Mouse (Mus musculus) embryonic facial prominence, embryonic 10.5 days (tissue): Measurements from ENCODE around the gene Zfp770. TPM values are rescaled to one million over a fixed set of nuclear protein-coding genes. Genes with fewer than 3 reads are reported as not detected.
"Not testable (repeated sequence)": the region's sequence is repeated elsewhere in the genome, so short reads cannot be mapped to it uniquely, and the experiment has no call there.

Experiments
- DNase-seq: peaks from one replicate; pipeline ENCODE4 v3.0.0-alpha.2; 2017; ENCODE audit warnings: low spot score
- H3K27ac ChIP-seq: fragments of 300-500 bp; sonication (generic); replicated peaks from 2 replicates; pipeline ENCODE4 v1.5.1; 2016; ENCODE audit warnings: mild to moderate bottlenecking
- H3K27me3 ChIP-seq: fragments of 300-500 bp; sonication (generic); replicated peaks from 2 replicates; pipeline ENCODE4 v1.6.1; 2016; ENCODE audit warnings: low read depth, mild to moderate bottlenecking; ENCODE audit not compliant: poor library complexity, severe bottlenecking
- H3K36me3 ChIP-seq: fragments of 300-500 bp; sonication (generic); replicated peaks from 2 replicates; pipeline ENCODE4 v1.6.1; 2016; ENCODE audit warnings: mild to moderate bottlenecking, moderate library complexity
- H3K4me1 ChIP-seq: fragments of 300-500 bp; sonication (generic); 2 replicates; pipeline ENCODE4 v1.6.1; 2016
- H3K4me3 ChIP-seq: fragments of 300-500 bp; sonication (generic); 2 replicates; pipeline ENCODE4 v1.5.1; 2016; ENCODE audit warnings: mild to moderate bottlenecking, moderate library complexity
- H3K9me3 ChIP-seq: fragments of 300-500 bp; sonication (generic); 2 replicates; pipeline ENCODE4 v1.6.1; 2016; ENCODE audit warnings: mild to moderate bottlenecking
- WGBS: fragments of 180-500 bp; shearing (Covaris S2); methylation state at CpG from one replicate; pipeline ENCODE4 v1.1.7; 2016; 5-methylcytosine and 5-hydroxymethylcytosine counted together
- polyA plus RNA-seq: library from polyadenylated mRNA; unstranded; fragments of >200 nt; fragmentation: Nextera tagmentation; extraction: Ambion mirVana; gene quantifications from 2 replicates; pipeline ENCODE4 v1.2.1, GENCODE M21; 2016

The Zfp770 gene
- 3.6 and 3.8 TPM in 2 replicates for polyA plus RNA-seq

DNA sequence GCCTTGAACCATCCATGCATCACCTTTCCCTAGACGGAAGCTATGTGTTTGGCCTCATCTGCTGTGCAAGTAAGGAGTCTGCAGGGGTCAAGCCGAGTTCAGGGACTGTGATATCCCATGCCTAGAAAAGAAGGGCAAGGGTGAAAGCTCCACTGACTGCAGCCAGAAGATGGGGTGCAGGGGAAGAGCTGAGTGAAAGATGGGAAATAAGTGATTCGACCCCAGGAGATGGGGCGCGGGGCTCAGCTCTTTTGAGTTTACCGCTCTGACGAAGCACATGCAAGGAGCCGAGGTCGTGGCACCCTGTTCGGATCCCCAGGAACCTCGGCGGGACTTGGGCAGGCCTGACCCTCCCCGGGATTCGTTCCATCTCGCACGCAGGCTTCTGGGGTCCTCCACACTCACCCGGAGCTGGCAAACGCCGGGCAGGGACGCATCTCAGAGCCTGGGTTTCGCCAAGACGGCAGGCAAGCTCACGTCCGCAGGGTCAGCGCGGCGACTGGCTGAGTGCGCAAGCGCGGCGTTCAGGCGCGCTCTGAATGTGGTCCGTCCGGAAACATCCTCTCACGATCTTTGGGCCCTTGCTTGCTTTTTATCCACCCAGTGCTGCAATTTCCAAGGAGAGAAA, at the start of gene Zfp770:
Gene Zfp770 (minus strand): TSS at position 538 of the 628 bp plus-strand sequence.
- Histone ChIP-seq H3K4me3 (peak within 1 kb of the TSS; percentile 88), H3K27me3 (no peaks in the 10 kb centered on the region), H3K36me3 (peaks cover 13% of the 10 kb centered on the region), H3K9me3 (no peaks in the 10 kb centered on the region), H3K27ac (peak within 1 kb of the TSS; percentile 96), H3K4me1 (peaks cover 13% of the 10 kb centered on the region)
- peak; percentile 87 for DNase-seq
- under 1% methylated on average over 36 of the region's 36 CpGs for WGBS

- Histone ChIP-seq H3K27ac (no peak overlapping the region), H3K36me3 (no peaks in the 10 kb centered on the region), H3K4me3 (no peak overlapping the region), H3K9me3 (no peaks in the 10 kb centered on the region), H3K4me1 (no peaks in the 10 kb centered on the region), H3K27me3 (no peaks in the 10 kb centered on the region)
- 77% methylated on average over 6 of the region's 6 CpGs for WGBS
- no peak for DNase-seq
Observed at GRCm38 (mm10) chr2:114249440-114249839, 48.2 kb upstream of the Zfp770 start.

GRCm38 (mm10) chr2:114237639-114238038, 36.4 kb upstream of the Zfp770 start:
- Histone ChIP-seq H3K27me3 (no peaks in the 10 kb centered on the region), H3K9me3 (no peaks in the 10 kb centered on the region), H3K27ac (no peak overlapping the region), H3K36me3 (no peaks in the 10 kb centered on the region), H3K4me1 (no peaks in the 10 kb centered on the region), H3K4me3 (no peak overlapping the region)
- peak; percentile 8 for DNase-seq
- WGBS = 13% methylated on average over 4 of the region's 4 CpGs

GRCm38 (mm10) chr2:114236566-114236965, 35.3 kb upstream of the Zfp770 start:
- no peak overlapping the region for H3K4me3 ChIP-seq
- H3K4me1 ChIP-seq = no peaks in the 10 kb centered on the region
- 85% methylated on average over 1 of the region's 1 CpGs for WGBS
- DNase-seq = no peak
- H3K27me3 ChIP-seq = no peaks in the 10 kb centered on the region
- no peaks in the 10 kb centered on the region for H3K36me3 ChIP-seq
- no peak overlapping the region for H3K27ac ChIP-seq
- H3K9me3 ChIP-seq = no peaks in the 10 kb centered on the region

DNA sequence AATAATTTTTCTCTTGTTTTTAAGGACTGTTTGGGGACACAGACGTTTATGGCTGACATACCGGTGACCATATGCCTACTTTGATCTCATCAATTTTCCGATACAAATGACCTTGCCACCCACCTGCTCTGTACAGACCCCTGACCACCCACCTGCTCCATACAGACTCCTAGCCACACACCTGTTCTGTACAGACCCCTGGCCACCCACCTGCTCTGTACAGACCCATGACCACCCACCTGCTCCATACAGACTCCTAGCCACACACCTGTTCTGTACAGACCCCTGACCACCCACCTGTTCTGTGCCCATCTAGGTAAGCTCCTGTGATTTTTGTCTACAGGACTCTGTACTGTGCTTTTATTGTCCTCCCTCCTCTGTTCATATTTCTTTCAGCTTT, 34.3 kb upstream of the Zfp770 start:
- Histone ChIP-seq H3K36me3 (no peaks in the 10 kb centered on the region), H3K27me3 (no peaks in the 10 kb centered on the region), H3K9me3 (no peaks in the 10 kb centered on the region), H3K4me3 (no peak overlapping the region), H3K4me1 (no peaks in the 10 kb centered on the region), H3K27ac (no peak overlapping the region)
- 89% methylated on average over 3 of the region's 3 CpGs for WGBS
- DNase-seq = no peak

DNA sequence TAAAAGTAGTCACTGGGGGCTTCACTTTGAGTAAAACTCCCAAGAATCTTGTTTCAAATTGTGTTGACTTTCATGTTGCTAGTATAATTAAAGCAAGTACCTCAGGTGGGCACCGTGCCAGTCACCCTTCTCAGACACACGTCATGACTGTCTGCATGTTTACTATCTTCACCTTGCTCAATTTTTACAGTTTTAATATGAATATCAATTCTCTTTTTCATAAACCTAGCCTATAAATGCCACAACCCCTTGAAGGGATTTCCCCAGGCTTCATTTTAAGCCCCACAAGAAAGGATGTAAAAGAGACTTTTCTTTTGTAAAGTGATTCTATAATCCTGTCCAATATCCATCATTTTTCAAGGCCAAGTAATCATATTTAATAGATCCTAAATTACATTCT, 30.0 kb upstream of the Zfp770 start:
- Histone ChIP-seq H3K27me3 (no peaks in the 10 kb centered on the region), H3K36me3 (no peaks in the 10 kb centered on the region), H3K9me3 (no peaks in the 10 kb centered on the region), H3K27ac (no peak overlapping the region), H3K4me3 (no peak overlapping the region), H3K4me1 (no peaks in the 10 kb centered on the region)
- 85% methylated on average over 2 of the region's 2 CpGs for WGBS
- no peak for DNase-seq

GRCm38 (mm10) chr2:114228672-114229071, 27.4 kb upstream of the Zfp770 start:
- Histone ChIP-seq H3K36me3 (no peaks in the 10 kb centered on the region), H3K27me3 (no peaks in the 10 kb centered on the region), H3K27ac (no peak overlapping the region), H3K4me1 (no peaks in the 10 kb centered on the region), H3K9me3 (no peaks in the 10 kb centered on the region), H3K4me3 (no peak overlapping the region)
- 89% methylated on average over 2 of the region's 2 CpGs for WGBS
- DNase-seq = no peak

DNA sequence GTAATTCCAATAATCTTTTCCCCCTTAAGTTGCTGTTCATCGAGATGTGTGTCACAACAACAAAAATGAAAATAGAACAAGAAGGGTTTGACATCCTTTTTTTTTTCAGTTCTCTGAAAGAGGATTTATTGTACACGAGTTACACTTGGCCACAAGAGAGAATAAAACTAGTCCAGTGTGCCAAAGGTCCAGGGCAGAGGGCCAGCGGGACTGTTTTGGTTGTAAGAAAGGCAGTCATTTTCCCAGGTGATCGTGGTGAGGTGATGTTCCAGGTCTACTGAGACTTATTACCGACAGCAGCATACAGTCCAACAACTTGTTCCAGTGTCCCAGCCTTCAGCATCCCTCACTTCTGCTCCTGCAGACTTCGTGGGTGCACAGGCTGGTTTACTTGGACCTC, 3.8 kb upstream of the Zfp770 start:
- H3K27me3 ChIP-seq = no peaks in the 10 kb centered on the region
- H3K4me3 ChIP-seq = no peak overlapping the region
- no peaks in the 10 kb centered on the region for H3K36me3 ChIP-seq
- WGBS = 77% methylated on average over 6 of the region's 6 CpGs
- no peak for DNase-seq
- H3K27ac ChIP-seq = no peak overlapping the region
- H3K9me3 ChIP-seq = no peaks in the 10 kb centered on the region
- H3K4me1 ChIP-seq = peaks cover 9% of the 10 kb centered on the region

DNA sequence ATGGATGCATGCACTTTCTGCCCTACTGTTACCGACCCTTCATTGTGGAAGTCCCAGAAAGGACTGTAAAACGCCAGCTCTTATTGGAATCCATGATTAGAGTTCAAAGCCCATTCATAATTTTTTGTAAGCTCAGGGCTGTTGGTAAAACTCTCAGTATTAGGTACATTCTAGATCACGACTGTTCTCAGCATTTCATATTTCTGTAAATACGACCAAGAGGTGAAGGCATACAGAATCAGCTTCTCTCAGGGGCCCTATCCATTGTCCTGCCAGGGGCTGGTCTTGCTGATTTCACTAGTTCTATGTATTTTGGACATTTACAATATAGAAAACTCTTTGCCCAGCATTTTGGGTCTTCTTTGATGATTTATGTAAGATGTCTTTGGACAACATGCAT, 305 bp upstream of the Zfp770 start:
- Histone ChIP-seq H3K4me3 (peak overlapping the region; percentile 88), H3K27ac (peak overlapping the region; percentile 96), H3K27me3 (no peaks in the 10 kb centered on the region), H3K36me3 (peaks cover 8% of the 10 kb centered on the region), H3K4me1 (peaks cover 13% of the 10 kb centered on the region), H3K9me3 (no peaks in the 10 kb centered on the region)
- WGBS = 39% methylated on average over 4 of the region's 4 CpGs
- DNase-seq = no peak

DNA sequence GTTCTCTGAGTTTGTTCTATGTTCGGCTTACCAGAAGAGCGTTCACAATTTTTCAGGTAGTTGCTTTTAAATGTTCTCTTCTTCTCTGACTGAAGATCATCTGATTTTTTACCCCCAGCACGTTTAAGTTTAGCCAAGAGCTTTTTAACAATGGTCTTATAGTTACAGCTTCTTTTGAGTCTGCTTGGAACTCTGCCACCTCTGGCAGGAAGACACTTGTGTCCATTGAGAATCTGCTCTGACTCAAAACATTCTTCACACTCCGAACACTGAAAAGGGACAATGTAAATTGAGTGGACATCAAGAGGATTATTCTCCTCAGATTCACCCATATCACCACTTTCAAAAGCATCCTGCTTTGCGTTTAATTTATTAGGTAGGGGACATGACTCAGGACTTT, 4.8 kb downstream of the Zfp770 start:
- no peak overlapping the region for H3K4me3 ChIP-seq
- peaks cover 44% of the 10 kb centered on the region for H3K36me3 ChIP-seq
- H3K27me3 ChIP-seq = no peaks in the 10 kb centered on the region
- DNase-seq = no peak
- H3K4me1 ChIP-seq = peaks cover 11% of the 10 kb centered on the region
- 89% methylated on average over 5 of the region's 5 CpGs for WGBS
- no peaks in the 10 kb centered on the region for H3K9me3 ChIP-seq
- H3K27ac ChIP-seq = no peak overlapping the region

GRCm38 (mm10) chr2:114186924-114187323, 14.3 kb downstream of the Zfp770 start, which contains the start of gene Aqr:
Aqr (minus strand) TSS chr2:114187024.
- DNase-seq, H3K27ac ChIP-seq, H3K9me3 ChIP-seq, H3K27me3 ChIP-seq, H3K4me1 ChIP-seq, H3K36me3 ChIP-seq, H3K4me3 ChIP-seq: not testable (repeated sequence)
- 81% methylated on average over 1 of the region's 6 CpGs for WGBS

DNA sequence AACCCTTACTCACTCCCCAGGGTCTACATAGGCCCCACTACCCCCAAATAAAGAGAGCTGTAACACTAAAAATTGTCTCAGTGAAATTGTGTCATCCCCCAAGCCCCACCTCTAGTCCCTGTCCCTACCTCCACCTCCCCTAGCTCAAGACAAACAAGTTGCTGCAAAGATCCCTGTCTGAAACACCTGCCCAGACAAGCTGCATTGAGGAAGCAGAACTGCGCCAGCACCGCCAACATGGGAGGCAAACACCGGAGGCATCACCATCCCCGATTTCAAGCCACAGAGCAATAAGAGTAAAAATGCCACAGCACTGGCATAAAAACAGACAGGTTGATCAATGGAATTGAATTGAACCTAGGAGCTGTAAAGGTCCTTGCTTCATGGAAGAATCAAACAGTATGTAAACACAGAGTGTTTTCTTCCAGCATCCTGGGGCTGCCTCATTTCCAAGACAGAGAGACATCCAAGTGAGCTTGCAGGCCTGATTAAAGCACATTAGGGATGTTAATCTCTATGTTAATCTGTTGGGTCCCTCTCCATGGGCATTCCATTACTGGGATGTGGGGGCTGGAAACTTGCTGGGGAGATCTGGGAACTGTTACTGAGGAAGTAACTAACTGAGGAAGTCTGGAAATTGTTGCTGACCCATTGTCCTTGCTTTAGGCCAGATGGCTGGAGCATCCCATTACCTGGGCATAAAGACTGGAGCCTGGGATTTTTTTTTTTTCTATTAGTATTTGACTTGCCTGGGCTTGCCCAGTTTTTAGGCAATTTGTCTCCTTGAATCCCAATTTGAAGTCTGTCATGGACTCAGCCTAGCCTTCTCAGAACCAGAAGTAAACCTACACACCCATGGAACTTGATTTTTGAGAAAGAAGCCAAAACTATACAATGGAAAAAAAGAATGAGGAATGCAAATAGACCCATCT, 23.2 kb downstream of the Zfp770 start:
- Histone ChIP-seq H3K27me3 (no peaks in the 10 kb centered on the region), H3K9me3 (no peaks in the 10 kb centered on the region), H3K36me3 (no peaks in the 10 kb centered on the region), H3K4me1 (peaks cover 11% of the 10 kb centered on the region), H3K4me3 (no peak overlapping the region), H3K27ac (no peak overlapping the region)
- no peak for DNase-seq
- 53% methylated on average over 4 of the region's 4 CpGs for WGBS
